Mouse (Mus musculus): ENCODE results near the gene Olfr659. TPM values are rescaled to one million over a fixed set of nuclear protein-coding genes. Genes with fewer than 3 reads are reported as not detected.
A peak's percentile ranks its signal among the peaks of the same experiment; 100 is the strongest.

Olfr659 gene
- not detected for total RNA-seq (2021)

DNA sequence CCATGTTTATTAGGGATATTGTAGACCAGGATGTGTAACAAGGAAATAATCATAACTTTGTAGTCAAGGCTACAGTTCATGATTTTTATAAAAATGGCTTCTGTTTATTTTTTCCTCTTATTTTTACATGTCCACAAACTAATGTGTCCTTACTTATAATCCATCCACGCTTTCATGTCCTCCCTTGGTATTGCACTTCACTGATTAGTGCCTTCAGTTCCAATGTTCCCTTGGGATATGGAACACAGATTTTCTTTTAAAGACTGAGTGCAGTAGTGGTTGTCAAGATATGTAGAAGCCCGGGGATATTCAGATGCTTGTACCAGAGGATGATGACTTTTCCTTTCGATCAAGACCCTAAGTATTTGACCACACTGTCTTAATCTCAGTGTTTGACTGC lies at the start of gene Olfr659:
Gene Olfr659 (plus strand): TSS at position 301 of the 400 bp plus-strand sequence.
- no peak for DNase-seq

DNA sequence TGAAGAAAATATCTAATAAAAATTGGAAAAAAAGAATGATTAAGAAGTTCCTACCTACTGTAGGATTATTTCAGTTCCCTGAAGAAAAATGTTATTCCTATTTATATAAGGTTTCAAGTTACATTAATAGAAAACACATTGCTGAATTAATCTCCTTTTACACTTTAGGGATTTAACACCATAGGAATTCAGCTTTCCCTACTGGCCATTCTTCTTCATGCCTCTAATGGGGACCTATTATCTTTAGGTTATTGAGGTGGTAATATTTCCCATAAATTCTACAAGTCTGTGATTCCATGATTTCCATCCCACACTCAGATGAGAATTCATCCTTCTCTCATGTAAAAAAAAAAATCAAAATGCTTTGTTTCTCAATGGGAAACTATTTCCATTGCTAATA lies 42.1 kb upstream of the Olfr659 start, which contains the start of gene Olfr657:
Gene Olfr657 (plus strand): TSS at position 301 of the 400 bp plus-strand sequence.
- DNase-seq = no peak

- DNase-seq = peak; percentile 37
Observed at GRCm38 (mm10) chr7:104646841-104647482, 19.6 kb upstream of the Olfr659 start, which contains the start of gene Olfr658. Gene Olfr658, minus strand, starts transcription at chr7:104647305.

GRCm38 (mm10) chr7:104686201-104686600 lies 19.6 kb downstream of the Olfr659 start, which contains the start of gene Olfr661:
Gene Olfr661, plus strand, starts transcription at chr7:104686501.
- no peak for DNase-seq

Other genes starting within 250 kb of the Olfr659 start
- 1 to 10 TPM; 1.4 to 1.8 TPM for gene Trim30a, start 201.6 kb upstream of the Olfr659 start, total RNA-seq (2021)
- gene Trim30d, start 158.9 kb upstream of the Olfr659 start, total RNA-seq (2021) = under 1 TPM; 0.26 to 0.38 TPM
- not detected for gene Olfr651, start 116.6 kb upstream of the Olfr659 start, total RNA-seq (2021)
- not detected for gene Olfr652, start 105.9 kb upstream of the Olfr659 start, total RNA-seq (2021)
- gene Olfr653, start 89.4 kb upstream of the Olfr659 start, total RNA-seq (2021) = not detected
- gene Olfr654, start 79.7 kb upstream of the Olfr659 start, total RNA-seq (2021) = not detected
- gene Olfr655, start 65.0 kb upstream of the Olfr659 start, total RNA-seq (2021) = not detected
- gene Olfr656, start 52.8 kb upstream of the Olfr659 start, total RNA-seq (2021) = not detected
- gene Olfr657, start 42.0 kb upstream of the Olfr659 start, total RNA-seq (2021) = not detected
- gene Olfr658, start 19.4 kb upstream of the Olfr659 start, total RNA-seq (2021) = not detected
- gene Olfr661, start 19.7 kb downstream of the Olfr659 start, total RNA-seq (2021) = not detected
- gene Usp17le, start 110.7 kb downstream of the Olfr659 start, total RNA-seq (2021) = not detected
- not detected for gene Usp17lb, start 175.8 kb downstream of the Olfr659 start, total RNA-seq (2021)
- gene Usp17la, start 190.3 kb downstream of the Olfr659 start, total RNA-seq (2021) = not detected
- gene Olfr665, start 211.3 kb downstream of the Olfr659 start, total RNA-seq (2021) = not detected
- gene Olfr666, start 229.2 kb downstream of the Olfr659 start, total RNA-seq (2021) = not detected

Measured in heart, postnatal 4 days (tissue).